Mouse (Mus musculus) midbrain, embryonic 14.5 days (tissue): ENCODE results near the gene Odf2. TPM values are rescaled to one million over a fixed set of nuclear protein-coding genes. Genes with fewer than 3 reads are reported as not detected.

Experiments
- ATAC-seq: fragments of 200-750 bp; cut with Nextera tagmentation; 2 replicates; pipeline ENCODE4 v1.8.0; 2017; ENCODE audit warnings: moderate number of reproducible peaks, moderate library complexity; ENCODE audit not compliant: low FRiP score, low TSS enrichment
- DNase-seq: peaks from one replicate; pipeline ENCODE4 v3.0.0-alpha.2; 2015
- H3K27ac ChIP-seq: fragments of 300-500 bp; sonication (generic); replicated peaks from 2 replicates; pipeline ENCODE4 v1.5.1; 2014; ENCODE audit warnings: mild to moderate bottlenecking, low read depth, low read length, moderate library complexity
- H3K27me3 ChIP-seq: fragments of 300-500 bp; sonication (generic); 2 replicates; pipeline ENCODE4 v1.6.1; 2014; ENCODE audit warnings: low read length, control low read depth, mixed read lengths; ENCODE audit not compliant: control insufficient read depth, insufficient read depth
- H3K36me3 ChIP-seq: fragments of 300-500 bp; sonication (generic); 2 replicates; pipeline ENCODE4 v1.6.1; 2014; ENCODE audit warnings: low read length, control low read depth; ENCODE audit not compliant: control insufficient read depth, insufficient read depth
- H3K4me1 ChIP-seq: fragments of 300-500 bp; sonication (generic); 2 replicates; pipeline ENCODE4 v1.6.1; 2014; ENCODE audit warnings: mild to moderate bottlenecking, antibody characterized with exemption, low read length, control low read depth; ENCODE audit not compliant: control insufficient read depth, insufficient read depth
- H3K4me2 ChIP-seq: fragments of 300-500 bp; sonication (generic); 2 replicates; pipeline ENCODE4 v1.6.1; 2014; ENCODE audit warnings: mild to moderate bottlenecking, low read length, moderate library complexity
- H3K4me3 ChIP-seq: fragments of 300-500 bp; sonication (generic); replicated peaks from 2 replicates; pipeline ENCODE4 v1.5.1; 2014; ENCODE audit warnings: low read depth, low read length
- H3K9ac ChIP-seq: fragments of 300-500 bp; sonication (generic); replicated peaks from 2 replicates; pipeline ENCODE4 v1.6.1; 2014; ENCODE audit warnings: mild to moderate bottlenecking, low read length, moderate library complexity
- H3K9me3 ChIP-seq: fragments of 300-500 bp; sonication (generic); 2 replicates; pipeline ENCODE4 v1.6.1; 2016; ENCODE audit warnings: low read length, control low read depth, mixed read lengths; ENCODE audit not compliant: control insufficient read depth
- WGBS: fragments of 180-500 bp; shearing (Covaris S2); extraction: QIAGEN DNeasy Blood & Tissue Kit; methylation state at CpG from one replicate; pipeline ENCODE4 v1.1.7; 2014; 5-methylcytosine and 5-hydroxymethylcytosine counted together
- polyA plus RNA-seq: library from polyadenylated mRNA; unstranded; fragments of >200 nt; fragmentation: Nextera tagmentation; extraction: Ambion mirVana; gene quantifications from 2 replicates; pipeline ENCODE4 v1.2.1, GENCODE M21; 2014

Gene Odf2
- polyA plus RNA-seq, 1 experiment from 2014 or later: 60.3 TPM

DNA sequence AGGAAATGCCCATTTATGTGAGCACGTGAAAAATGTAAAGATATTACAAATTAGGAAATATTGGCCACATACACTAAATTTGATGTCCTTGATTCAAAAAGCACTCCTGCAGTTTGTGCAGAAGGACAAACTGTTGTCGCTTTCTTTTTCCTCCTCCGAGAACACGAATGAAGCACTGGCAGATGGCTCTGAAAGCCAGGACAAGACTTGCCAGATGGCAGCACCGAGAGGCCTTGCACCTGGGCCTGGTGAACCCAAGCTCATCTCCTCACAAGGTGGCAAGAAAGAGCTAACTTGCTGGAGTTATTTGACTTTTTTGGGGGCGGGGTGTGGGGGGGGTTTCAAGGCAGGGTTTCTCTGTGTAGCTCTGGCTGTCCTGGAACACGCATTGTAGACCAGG, 51.8 kb downstream of the Odf2 start:
- no peaks in the 10 kb centered on the region for H3K9me3 ChIP-seq
- no peak overlapping the region for H3K27ac ChIP-seq
- H3K27me3 ChIP-seq: no peaks in the 10 kb centered on the region
- peaks cover 84% of the 10 kb centered on the region for H3K36me3 ChIP-seq
- H3K4me3 ChIP-seq: no peak overlapping the region
- DNase-seq: no peak
- H3K9ac ChIP-seq: no peak overlapping the region
- no peak for ATAC-seq
- no peak overlapping the region for H3K4me2 ChIP-seq
- 95% methylated on average over 7 of the region's 7 CpGs for WGBS
- peaks cover 4% of the 10 kb centered on the region for H3K4me1 ChIP-seq

DNA sequence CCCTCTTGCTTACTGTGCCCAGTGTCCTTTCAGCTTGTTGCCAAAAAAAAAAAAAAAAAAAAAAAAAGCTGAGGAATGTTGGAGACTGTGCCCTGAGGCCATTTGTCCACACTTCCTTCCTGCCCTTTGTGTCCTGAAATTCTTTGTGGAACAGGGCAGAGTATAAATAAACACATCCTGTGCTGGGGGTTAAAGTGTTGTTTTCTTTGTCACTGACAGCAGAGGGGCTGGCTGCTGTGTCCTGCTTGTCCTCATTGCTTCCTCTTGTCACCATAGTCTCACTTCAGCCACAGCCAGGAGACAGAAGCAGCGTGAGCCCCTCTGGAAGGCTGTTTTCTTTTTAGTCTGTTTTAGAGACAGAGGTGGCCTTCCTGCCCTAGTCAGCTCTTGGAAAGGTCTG, 55.7 kb downstream of the Odf2 start:
- Histone ChIP-seq H3K9me3 (no peaks in the 10 kb centered on the region), H3K27me3 (no peaks in the 10 kb centered on the region), H3K4me1 (no peaks in the 10 kb centered on the region), H3K9ac (no peak overlapping the region), H3K4me2 (no peak overlapping the region), H3K4me3 (no peak overlapping the region), H3K36me3 (peaks cover 96% of the 10 kb centered on the region), H3K27ac (no peak overlapping the region)
- DNase-seq: no peak
- 88% methylated on average over 1 of the region's 1 CpGs for WGBS
- ATAC-seq: no peak

DNA sequence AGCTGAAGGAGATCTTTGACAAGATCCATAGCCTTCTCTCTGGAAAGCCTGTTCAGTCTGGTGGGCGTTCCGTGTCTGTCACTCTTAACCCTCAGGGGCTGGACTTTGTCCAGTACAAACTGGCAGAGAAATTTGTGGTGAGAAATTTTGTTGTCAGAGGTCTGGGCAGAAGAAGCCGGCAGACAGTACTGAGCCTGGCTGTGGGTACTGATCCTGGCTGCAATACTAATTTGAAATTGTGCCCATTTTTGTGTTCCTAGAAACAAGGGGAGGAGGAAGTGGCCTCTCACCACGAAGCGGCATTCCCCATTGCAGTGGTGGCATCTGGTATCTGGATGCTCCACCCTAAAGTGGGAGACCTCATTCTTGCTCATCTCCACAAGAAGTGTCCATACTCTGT, 59.9 kb downstream of the Odf2 start:
- Histone ChIP-seq H3K9me3 (no peaks in the 10 kb centered on the region), H3K27ac (no peak overlapping the region), H3K4me1 (no peaks in the 10 kb centered on the region), H3K4me3 (no peak overlapping the region), H3K27me3 (no peaks in the 10 kb centered on the region), H3K9ac (no peak overlapping the region), H3K36me3 (peaks cover 93% of the 10 kb centered on the region), H3K4me2 (no peak overlapping the region)
- WGBS: 97% methylated on average over 5 of the region's 5 CpGs
- DNase-seq (no peak), ATAC-seq (no peak)

DNA sequence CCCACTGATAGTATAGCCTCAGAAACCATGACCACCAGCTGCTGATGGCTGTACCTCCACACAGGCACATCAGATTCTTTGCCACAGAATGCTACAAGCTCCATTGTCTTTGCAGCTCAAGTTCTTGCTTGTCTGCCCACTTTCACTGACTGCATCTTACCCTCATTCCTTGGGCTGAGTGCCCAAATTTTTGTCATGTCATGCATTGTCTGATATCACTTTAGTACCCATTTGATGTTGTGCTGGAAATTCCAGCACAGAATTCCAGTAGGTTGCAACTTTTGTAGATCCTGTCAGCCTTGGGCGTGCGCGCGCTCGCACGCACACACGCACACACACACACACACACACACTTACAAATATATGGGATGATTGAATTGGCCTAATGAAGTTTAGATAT, 72.2 kb downstream of the Odf2 start:
- 99% methylated on average over 7 of the region's 7 CpGs for WGBS
- no peak overlapping the region for H3K4me2 ChIP-seq
- H3K9ac ChIP-seq: no peak overlapping the region
- no peaks in the 10 kb centered on the region for H3K27me3 ChIP-seq
- ATAC-seq (no peak), DNase-seq (no peak)
- peaks cover 38% of the 10 kb centered on the region for H3K36me3 ChIP-seq
- H3K4me3 ChIP-seq: no peak overlapping the region
- H3K9me3 ChIP-seq: no peaks in the 10 kb centered on the region
- peaks cover 7% of the 10 kb centered on the region; the same call in 1 of the 2 replicates for H3K4me1 ChIP-seq
- H3K27ac ChIP-seq: no peak overlapping the region

DNA sequence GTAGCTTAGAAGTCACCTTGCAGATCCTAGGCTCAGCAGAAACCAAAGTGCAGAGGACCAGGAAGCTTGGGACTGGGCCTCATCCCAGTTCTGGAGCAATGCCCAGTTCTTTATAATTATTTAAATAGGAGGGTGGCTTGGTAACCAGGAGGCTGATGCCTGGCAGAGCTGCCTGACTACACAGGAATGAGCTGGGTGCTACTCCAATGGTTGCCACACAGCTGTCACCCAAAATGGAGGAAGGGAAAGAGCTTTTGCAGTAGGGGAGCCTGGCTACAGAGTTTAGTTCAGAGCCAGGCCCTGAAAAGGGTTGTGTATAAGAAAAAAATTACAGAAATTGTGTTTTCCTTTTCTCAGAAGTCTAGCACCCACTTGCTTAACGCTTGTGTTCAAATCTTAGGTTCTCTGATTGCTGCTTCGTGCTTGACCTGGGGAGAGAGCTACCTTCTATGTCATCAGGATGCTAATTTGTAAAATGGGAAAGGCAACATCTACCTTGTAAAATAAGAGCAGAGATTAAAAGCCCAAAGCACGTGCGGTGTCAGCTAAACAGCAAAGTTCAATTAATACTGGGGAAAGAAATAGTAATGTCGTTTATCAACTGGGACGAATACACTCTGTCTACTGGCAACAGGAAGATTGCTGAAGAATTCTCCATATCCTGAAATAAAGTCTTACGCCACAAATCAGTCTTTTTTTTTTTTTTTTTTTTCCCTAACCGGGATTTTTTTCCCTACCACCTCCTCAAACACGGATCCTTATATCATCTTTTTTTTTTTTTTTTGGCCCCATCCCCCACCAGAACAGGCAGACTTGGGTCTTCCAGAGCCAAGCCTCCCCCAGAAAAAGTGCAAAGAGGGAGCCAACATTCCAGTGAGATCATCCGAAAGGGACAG, 75.6 kb downstream of the Odf2 start:
- no peak for ATAC-seq
- H3K27me3 ChIP-seq: no peaks in the 10 kb centered on the region
- DNase-seq: peak; percentile 78

DNA sequence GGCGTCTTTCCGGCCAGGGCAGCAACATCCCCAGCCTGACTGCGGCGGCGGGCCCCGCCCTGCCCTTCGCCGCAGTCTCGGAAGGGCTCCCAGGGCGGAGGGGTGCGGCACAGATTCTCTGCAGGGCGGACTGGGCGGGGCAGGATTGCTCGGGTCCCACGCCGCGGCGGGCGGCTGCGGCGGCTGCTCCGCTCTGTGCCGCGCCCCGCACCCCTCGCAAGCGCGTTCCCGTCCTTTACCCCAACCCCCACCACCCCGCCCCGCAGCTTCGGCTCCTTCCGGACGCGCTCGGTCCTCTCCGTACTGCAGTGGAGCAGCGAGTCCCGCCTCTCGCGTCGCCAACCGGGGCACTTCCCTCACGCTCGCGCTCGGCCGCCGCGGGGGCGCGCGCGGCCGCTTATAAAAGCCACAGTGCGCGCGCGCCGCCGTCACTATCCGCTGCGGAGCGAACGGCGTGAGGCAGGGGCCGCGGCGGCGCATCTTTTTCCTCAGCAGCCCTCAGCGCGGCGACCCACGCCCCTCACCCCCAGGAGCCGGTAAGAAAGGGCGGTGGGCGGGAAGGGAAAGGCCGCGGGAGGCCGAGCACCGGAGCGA, 76.3 kb downstream of the Odf2 start, which contains the start of gene Sptan1:
Sptan1 (plus strand) TSS at position 311 of the 594 bp plus-strand sequence.
- WGBS: under 1% methylated on average over 81 of the region's 82 CpGs
- H3K4me1 ChIP-seq: peaks cover 40% of the 10 kb centered on the region

More for the DNA sequence above, 75.6 kb downstream of the Odf2 start:
- Histone ChIP-seq H3K9ac (peak overlapping the region; percentile 97), H3K4me1 (peaks cover 36% of the 10 kb centered on the region), H3K36me3 (peaks cover 23% of the 10 kb centered on the region), H3K27ac (peak overlapping the region; percentile 95), H3K4me3 (peak overlapping the region; percentile 95), H3K4me2 (peak overlapping the region; percentile 61), H3K9me3 (no peaks in the 10 kb centered on the region)
- 18% methylated on average over 10 of the region's 10 CpGs for WGBS

DNA sequence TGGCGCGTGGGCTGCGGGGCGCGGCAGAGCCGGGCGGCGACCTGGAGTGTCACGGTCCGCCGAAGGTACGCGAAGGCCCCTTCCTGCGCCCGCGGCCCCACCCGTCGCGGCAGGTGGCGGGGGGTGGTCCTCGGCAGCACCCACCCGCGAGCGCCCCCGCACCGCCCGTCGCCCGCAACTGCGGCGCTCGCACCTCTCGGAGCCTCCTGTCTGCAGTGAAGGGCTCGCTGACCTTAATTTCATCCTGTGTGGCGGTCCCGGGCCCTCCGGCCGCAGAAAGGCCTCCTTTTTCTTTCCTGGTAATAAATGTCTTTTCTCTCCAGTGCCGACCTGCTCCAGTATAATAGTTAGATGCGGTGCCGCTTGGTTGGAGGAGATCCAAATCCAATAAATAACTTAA, 76.9 kb downstream of the Odf2 start:
- H3K4me3 ChIP-seq: peak overlapping the region; percentile 95
- H3K4me1 ChIP-seq: peaks cover 42% of the 10 kb centered on the region

More for the DNA sequence above, 76.3 kb downstream of the Odf2 start, which contains the start of gene Sptan1:
- Histone ChIP-seq H3K9ac (peak within 1 kb of the TSS; percentile 97), H3K27ac (peak within 1 kb of the TSS; percentile 95), H3K4me3 (peak within 1 kb of the TSS; percentile 95), H3K27me3 (no peaks in the 10 kb centered on the region), H3K9me3 (no peaks in the 10 kb centered on the region), H3K36me3 (peaks cover 25% of the 10 kb centered on the region), H3K4me2 (peak within 1 kb of the TSS; percentile 71)
- ATAC-seq: peak; percentile 98
- peak; percentile 98 for DNase-seq

DNA sequence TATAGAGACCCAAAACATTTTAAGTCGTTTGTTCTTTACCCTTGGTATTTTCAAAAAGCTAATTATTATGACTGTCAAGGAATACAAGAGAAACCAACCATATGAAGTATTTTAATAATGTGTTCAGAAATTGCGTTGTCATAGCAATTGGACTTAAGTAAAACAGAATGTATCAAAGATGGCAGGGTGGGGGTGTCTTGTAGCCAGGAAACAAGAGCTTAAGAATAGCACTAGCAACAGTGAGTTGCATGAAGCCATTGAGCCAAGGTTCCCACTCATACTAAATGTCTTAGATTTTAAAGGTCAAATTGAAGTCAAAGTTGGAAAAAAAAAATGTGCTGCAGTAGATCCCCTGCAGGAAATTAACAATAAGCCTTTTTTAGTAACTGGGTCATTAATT, 77.8 kb downstream of the Odf2 start:
- H3K27me3 ChIP-seq: no peaks in the 10 kb centered on the region
- peaks cover 28% of the 10 kb centered on the region for H3K36me3 ChIP-seq
- no peak overlapping the region for H3K27ac ChIP-seq
- H3K9ac ChIP-seq: peak overlapping the region; percentile 97; the same call in 1 of the 2 replicates
- no peaks in the 10 kb centered on the region for H3K9me3 ChIP-seq
- peak overlapping the region; percentile 95 for H3K4me3 ChIP-seq
- peak overlapping the region; percentile 71 for H3K4me2 ChIP-seq
- peaks cover 44% of the 10 kb centered on the region for H3K4me1 ChIP-seq
- 64% methylated on average over 2 of the region's 2 CpGs for WGBS
- ATAC-seq (no peak), DNase-seq (peak; percentile 33)

More for the DNA sequence above, 76.9 kb downstream of the Odf2 start:
- Histone ChIP-seq H3K9ac (peak overlapping the region; percentile 97), H3K27me3 (no peaks in the 10 kb centered on the region), H3K9me3 (no peaks in the 10 kb centered on the region), H3K4me2 (peak overlapping the region; percentile 71), H3K27ac (peak overlapping the region; percentile 95), H3K36me3 (peaks cover 28% of the 10 kb centered on the region)
- DNase-seq: peak; percentile 77
- ATAC-seq: peak; percentile 22; the same call in 1 of the 2 replicates
- WGBS: 2% methylated on average over 36 of the region's 41 CpGs
